Mouse (Mus musculus): Measurements from ENCODE around the gene Ifitm3. TPM values are rescaled to one million over a fixed set of nuclear protein-coding genes. Genes with fewer than 3 reads are reported as not detected.
"Not testable (repeated sequence)": the region's sequence is repeated elsewhere in the genome, so short reads cannot be mapped to it uniquely, and the experiment has no call there.

The Ifitm3 gene
- polyA plus RNA-seq, 1 experiment from 2014 or later, result 606 TPM

DNA sequence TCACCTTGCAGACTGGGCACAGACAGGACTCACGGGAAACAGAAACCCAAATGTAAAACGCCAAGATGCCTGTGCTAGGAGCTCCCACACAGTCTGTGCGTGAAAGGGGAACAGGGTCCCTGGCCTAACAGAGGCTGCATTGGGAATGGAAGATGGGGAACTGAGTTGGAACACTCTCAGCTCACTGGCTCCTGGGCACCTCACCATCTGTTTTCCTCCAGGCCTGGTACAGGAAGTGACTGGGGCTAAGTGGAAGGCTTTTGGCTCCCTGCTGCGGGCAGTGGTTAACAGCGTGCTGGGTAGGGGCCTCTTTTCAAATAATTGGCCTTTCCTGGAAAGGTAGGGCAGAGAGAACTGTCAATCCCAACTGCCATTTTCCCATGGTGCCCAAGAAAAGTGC, 19.9 kb downstream of the Ifitm3 start:
- Histone ChIP-seq H3K36me3 (ENCODE audit: insufficient read depth, low read length) (no peaks in the 10 kb centered on the region), H3K9me3 (replicated peaks; ENCODE audit: low read length) (no peaks in the 10 kb centered on the region), H3K4me3 (replicated peaks; ENCODE audit: low read depth, low read length) (no peak overlapping the region), H3K27me3 (ENCODE audit: insufficient read depth, low read length) (no peaks in the 10 kb centered on the region), H3K4me1 (replicated peaks; ENCODE audit: insufficient read depth, low read length) (no peaks in the 10 kb centered on the region), H3K4me2 (ENCODE audit: low read length) (no peak overlapping the region), H3K9ac (ENCODE audit: low read depth, low read length) (no peak overlapping the region), H3K27ac (no peak overlapping the region)
- no peak for ATAC-seq (replicated peaks; ENCODE audit: low FRiP score, low read depth)
- no peak for DNase-seq (ENCODE audit: low spot score)
- 49% methylated on average over 5 of the region's 5 CpGs for WGBS
- no peak for TF ChIP-seq CTCF (IDR thresholded peaks at IDR 0.05; ENCODE audit: low read depth)

DNA sequence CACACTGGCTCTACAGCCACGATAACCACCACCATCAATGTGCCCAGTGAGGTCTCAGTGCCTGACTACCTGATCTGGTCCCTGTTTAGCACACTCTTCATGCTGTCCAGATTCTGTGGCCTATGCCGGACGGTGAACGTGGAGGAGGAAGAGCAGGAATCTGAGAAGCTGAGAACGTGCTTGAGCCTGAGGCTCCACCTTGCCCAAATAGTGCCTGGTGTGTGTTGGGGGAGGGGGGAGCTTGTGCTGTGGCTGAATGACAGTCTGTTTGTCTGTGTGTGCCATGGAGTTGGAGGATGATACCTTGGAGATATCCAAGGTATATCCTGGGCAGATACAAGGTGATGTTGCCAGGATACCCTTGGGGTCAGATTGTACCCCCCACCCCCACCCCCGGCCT, 20.4 kb downstream of the Ifitm3 start:
- 41% methylated on average over 6 of the region's 6 CpGs for WGBS
- H3K9ac ChIP-seq (ENCODE audit: low read depth, low read length), result no peak overlapping the region
- TF ChIP-seq CTCF (IDR thresholded peaks at IDR 0.05; ENCODE audit: low read depth), result no peak
- no peak overlapping the region for H3K27ac ChIP-seq
- no peaks in the 10 kb centered on the region for H3K27me3 ChIP-seq (ENCODE audit: insufficient read depth, low read length)
- H3K4me3 ChIP-seq (replicated peaks; ENCODE audit: low read depth, low read length), result no peak overlapping the region
- no peaks in the 10 kb centered on the region for H3K36me3 ChIP-seq (ENCODE audit: insufficient read depth, low read length)
- no peaks in the 10 kb centered on the region for H3K4me1 ChIP-seq (replicated peaks; ENCODE audit: insufficient read depth, low read length)
- ATAC-seq (replicated peaks; ENCODE audit: low FRiP score, low read depth), result no peak
- no peak overlapping the region for H3K4me2 ChIP-seq (ENCODE audit: low read length)
- no peak for DNase-seq (ENCODE audit: low spot score)
- no peaks in the 10 kb centered on the region for H3K9me3 ChIP-seq (replicated peaks; ENCODE audit: low read length)

DNA sequence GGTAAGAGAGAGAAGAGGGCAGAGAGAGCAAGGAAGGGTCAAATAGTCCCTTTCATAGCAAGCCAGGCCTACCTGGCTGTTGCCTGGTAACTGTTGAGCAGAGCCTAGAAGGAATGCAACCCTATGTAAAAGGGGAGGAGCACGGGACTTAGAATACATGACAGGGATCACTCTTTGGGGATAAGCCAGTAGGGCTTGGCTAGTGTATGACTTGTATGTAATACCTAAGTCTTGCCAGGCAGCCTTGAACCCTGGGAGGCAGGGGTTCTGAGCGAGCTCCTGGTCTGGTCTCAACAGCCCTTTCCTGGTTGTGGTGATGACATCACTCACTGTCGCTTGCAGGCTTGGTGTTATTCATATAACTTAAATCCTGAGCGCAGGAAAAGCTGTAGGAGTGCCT, 21.5 kb downstream of the Ifitm3 start:
- Histone ChIP-seq H3K4me1 (replicated peaks; ENCODE audit: insufficient read depth, low read length) (no peaks in the 10 kb centered on the region), H3K9me3 (replicated peaks; ENCODE audit: low read length) (no peaks in the 10 kb centered on the region), H3K4me3 (replicated peaks; ENCODE audit: low read depth, low read length) (no peak overlapping the region), H3K27ac (no peak overlapping the region), H3K9ac (ENCODE audit: low read depth, low read length) (no peak overlapping the region), H3K27me3 (ENCODE audit: insufficient read depth, low read length) (no peaks in the 10 kb centered on the region), H3K36me3 (ENCODE audit: insufficient read depth, low read length) (no peaks in the 10 kb centered on the region), H3K4me2 (ENCODE audit: low read length) (no peak overlapping the region)
- WGBS, result 78% methylated on average over 4 of the region's 4 CpGs
- TF ChIP-seq CTCF (IDR thresholded peaks at IDR 0.05; ENCODE audit: low read depth), result no peak
- ATAC-seq (replicated peaks; ENCODE audit: low FRiP score, low read depth), result no peak
- DNase-seq (ENCODE audit: low spot score), result no peak

DNA sequence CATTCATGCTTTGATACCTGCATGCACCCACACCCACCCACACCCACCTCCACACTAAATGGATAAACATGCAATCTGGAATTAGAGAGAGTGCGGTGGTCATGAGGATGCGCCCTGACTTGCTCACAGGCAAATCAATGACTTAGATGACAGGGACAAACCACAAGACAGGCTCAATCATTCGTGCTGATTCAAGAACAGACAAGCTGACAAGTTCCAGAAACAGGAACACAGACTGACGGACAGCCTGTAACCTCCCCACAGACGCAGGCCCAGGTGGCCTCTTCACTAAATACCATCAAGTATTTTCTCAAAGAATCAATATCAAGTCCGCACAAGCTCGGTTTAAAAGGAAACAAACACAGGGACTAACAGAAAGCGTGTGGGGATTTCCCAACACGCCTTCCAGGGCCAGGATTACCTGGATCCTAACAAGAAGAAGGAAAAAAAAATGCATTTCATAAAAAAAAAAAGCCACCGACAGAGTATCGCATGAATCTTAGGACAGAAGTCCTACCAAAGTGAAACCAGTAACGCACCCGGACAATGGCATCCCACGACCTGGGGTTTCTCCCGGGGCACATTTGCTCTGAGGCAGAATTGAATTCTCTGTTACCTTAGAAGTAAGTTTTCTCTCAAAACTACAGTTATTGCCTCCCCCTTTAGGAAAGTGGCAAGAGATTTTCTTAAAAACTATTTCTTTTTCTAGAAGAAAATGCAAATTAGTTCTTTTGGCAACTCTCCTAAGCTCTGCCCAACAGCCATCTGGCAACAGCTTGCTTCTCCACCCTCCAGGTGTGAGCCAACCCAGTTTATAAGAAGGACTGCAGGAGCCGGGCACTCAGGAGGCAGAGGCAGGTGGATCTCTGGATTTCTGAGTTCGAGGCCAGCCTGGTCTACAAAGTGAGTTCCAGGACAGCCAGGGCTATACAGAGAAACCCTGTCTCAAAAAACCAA, 23.1 kb downstream of the Ifitm3 start:
- Histone ChIP-seq H3K9ac (ENCODE audit: low read depth, low read length) (no peak overlapping the region), H3K36me3 (ENCODE audit: insufficient read depth, low read length) (no peaks in the 10 kb centered on the region), H3K27me3 (ENCODE audit: insufficient read depth, low read length) (no peaks in the 10 kb centered on the region), H3K9me3 (replicated peaks; ENCODE audit: low read length) (no peaks in the 10 kb centered on the region), H3K27ac (no peak overlapping the region), H3K4me2 (ENCODE audit: low read length) (no peak overlapping the region), H3K4me3 (replicated peaks; ENCODE audit: low read depth, low read length) (no peak overlapping the region), H3K4me1 (replicated peaks; ENCODE audit: insufficient read depth, low read length) (no peaks in the 10 kb centered on the region)
- TF ChIP-seq CTCF (IDR thresholded peaks at IDR 0.05; ENCODE audit: low read depth), result no peak
- ATAC-seq (replicated peaks; ENCODE audit: low FRiP score, low read depth) (no peak), DNase-seq (ENCODE audit: low spot score) (no peak)
- WGBS, result 90% methylated on average over 17 of the region's 17 CpGs

DNA sequence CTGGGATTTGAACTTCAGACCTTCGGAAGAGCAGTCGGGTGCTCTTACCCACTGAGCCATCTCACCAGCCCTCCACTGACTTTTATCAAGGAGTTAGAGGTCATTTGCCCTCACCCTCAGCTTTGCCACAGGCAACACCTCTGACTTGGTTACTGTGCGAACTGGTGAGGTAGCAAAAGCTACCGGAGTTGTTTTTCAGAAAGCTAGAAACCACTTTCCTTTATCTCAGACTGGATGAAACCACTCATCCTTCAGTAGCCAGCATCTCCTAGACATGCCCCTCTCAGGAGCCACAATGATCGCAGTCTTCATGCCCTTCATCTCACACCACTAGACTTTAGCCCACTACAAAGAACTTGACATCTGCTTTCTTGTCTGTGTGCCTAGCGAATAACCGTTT, 27.6 kb downstream of the Ifitm3 start:
- TF ChIP-seq CTCF (IDR thresholded peaks at IDR 0.05; ENCODE audit: low read depth), result no peak
- no peak overlapping the region for H3K27ac ChIP-seq
- WGBS, result 93% methylated on average over 7 of the region's 7 CpGs
- H3K9ac ChIP-seq (ENCODE audit: low read depth, low read length), result no peak overlapping the region
- H3K4me3 ChIP-seq (replicated peaks; ENCODE audit: low read depth, low read length), result no peak overlapping the region
- H3K4me2 ChIP-seq (ENCODE audit: low read length), result no peak overlapping the region
- no peaks in the 10 kb centered on the region for H3K27me3 ChIP-seq (ENCODE audit: insufficient read depth, low read length)
- no peaks in the 10 kb centered on the region for H3K9me3 ChIP-seq (replicated peaks; ENCODE audit: low read length)
- no peak for ATAC-seq (replicated peaks; ENCODE audit: low FRiP score, low read depth)
- no peak for DNase-seq (ENCODE audit: low spot score)
- no peaks in the 10 kb centered on the region for H3K4me1 ChIP-seq (replicated peaks; ENCODE audit: insufficient read depth, low read length)
- H3K36me3 ChIP-seq (ENCODE audit: insufficient read depth, low read length), result no peaks in the 10 kb centered on the region

DNA sequence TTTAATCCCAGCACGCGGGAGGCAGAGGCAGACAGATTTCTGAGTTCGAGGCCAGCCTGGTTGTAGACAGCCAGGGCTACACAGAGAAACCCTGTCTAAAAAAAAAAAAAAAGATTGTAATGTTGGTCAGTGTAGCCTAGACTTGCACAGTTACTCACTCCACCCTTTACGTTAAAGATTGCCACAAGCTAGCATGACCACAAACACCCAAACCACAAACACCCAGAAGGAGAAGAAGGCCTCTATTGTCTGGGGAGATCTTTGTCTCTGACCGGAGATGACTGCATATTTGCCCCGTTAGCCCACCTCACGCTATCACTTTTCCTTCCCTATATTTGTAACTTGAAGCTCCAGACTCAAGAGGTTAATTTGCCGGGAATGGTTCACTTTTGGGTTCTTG, 28.9 kb downstream of the Ifitm3 start:
- DNase-seq (ENCODE audit: low spot score) (no peak), ATAC-seq (replicated peaks; ENCODE audit: low FRiP score, low read depth) (no peak)
- 86% methylated on average over 8 of the region's 8 CpGs for WGBS

DNA sequence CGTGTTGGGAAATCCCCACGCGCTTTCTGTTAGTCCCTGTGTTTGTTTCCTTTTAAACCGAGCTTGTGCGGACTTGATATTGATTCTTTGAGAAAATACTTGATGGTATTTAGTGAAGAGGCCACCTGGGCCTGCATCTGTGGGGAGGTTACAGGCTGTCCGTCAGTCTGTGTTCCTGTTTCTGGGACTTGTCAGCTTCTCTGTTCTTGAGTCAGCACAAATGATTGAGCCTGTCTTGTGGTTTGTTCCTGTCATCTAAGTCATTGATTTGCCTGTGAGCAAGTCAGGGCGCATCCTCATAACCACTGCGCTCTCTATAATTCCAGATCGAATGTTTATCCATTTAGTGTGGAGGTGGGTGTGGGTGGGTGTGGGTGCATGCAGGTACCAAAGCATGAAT, 33.9 kb downstream of the Ifitm3 start:
- not testable (repeated sequence) for H3K4me3 ChIP-seq (replicated peaks; ENCODE audit: low read depth, low read length); H3K27ac ChIP-seq; H3K27me3 ChIP-seq (ENCODE audit: insufficient read depth, low read length); H3K36me3 ChIP-seq (ENCODE audit: insufficient read depth, low read length); DNase-seq (ENCODE audit: low spot score); H3K4me1 ChIP-seq (replicated peaks; ENCODE audit: insufficient read depth, low read length); ATAC-seq (replicated peaks; ENCODE audit: low FRiP score, low read depth); H3K9ac ChIP-seq (ENCODE audit: low read depth, low read length); H3K4me2 ChIP-seq (ENCODE audit: low read length); H3K9me3 ChIP-seq (replicated peaks; ENCODE audit: low read length)
- 93% methylated on average over 9 of the region's 9 CpGs for WGBS

More for the DNA sequence above, 28.9 kb downstream of the Ifitm3 start:
- H3K4me2 ChIP-seq (ENCODE audit: low read length), result no peak overlapping the region
- H3K9me3 ChIP-seq (replicated peaks; ENCODE audit: low read length), result no peaks in the 10 kb centered on the region
- H3K27ac ChIP-seq, result no peak overlapping the region
- no peak overlapping the region for H3K9ac ChIP-seq (ENCODE audit: low read depth, low read length)
- H3K4me1 ChIP-seq (replicated peaks; ENCODE audit: insufficient read depth, low read length), result no peaks in the 10 kb centered on the region
- H3K4me3 ChIP-seq (replicated peaks; ENCODE audit: low read depth, low read length), result no peak overlapping the region
- TF ChIP-seq CTCF (IDR thresholded peaks at IDR 0.05; ENCODE audit: low read depth), result no peak
- H3K27me3 ChIP-seq (ENCODE audit: insufficient read depth, low read length), result no peaks in the 10 kb centered on the region
- H3K36me3 ChIP-seq (ENCODE audit: insufficient read depth, low read length), result no peaks in the 10 kb centered on the region

Measured in kidney, postnatal 0 days (tissue).